Mouse (Mus musculus) liver, adult 2 months (tissue): ENCODE data around the gene Sp1.

Experiments used
- CTCF ChIP-seq: fragments of 200-500 bp; IDR thresholded peaks from 2 replicates; pipeline ENCODE4 v1.5.1; 2011; ENCODE audit warnings: low read depth, low read length, control low read depth
- POLR2A ChIP-seq: fragments of 200-500 bp; IDR thresholded peaks from 2 replicates; pipeline ENCODE4 v1.6.1; 2011; ENCODE audit warnings: low read length, control low read depth; ENCODE audit not compliant: insufficient read depth; ENCODE audit errors: extremely low read depth

DNA sequence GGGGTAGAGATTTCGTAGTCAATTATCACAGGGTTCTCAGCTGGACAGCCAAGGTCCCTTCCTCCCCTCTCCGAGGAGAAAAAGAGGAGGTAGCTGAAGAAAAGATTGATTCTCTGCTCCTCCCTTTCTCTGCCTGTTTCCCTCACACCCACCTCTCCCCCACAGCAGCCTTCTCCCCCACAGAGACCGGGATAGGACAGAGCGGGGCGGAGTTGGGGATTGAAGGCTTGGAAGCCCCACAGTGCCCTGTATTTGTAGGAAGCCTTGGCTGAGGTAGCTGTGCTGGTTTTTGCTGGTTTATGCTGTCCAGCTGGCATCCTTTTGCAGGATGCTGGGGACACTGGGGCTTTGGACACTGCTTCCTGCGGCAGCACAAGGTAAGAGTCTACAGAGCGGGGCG is 39.2 kb downstream of the Sp1 start, which contains the start of gene Amhr2:
- TF ChIP-seq CTCF (no peak), POLR2A (no peak)
